Mouse (Mus musculus): Measurements from ENCODE around the gene F2rl2. TPM values are rescaled to one million over a fixed set of nuclear protein-coding genes. Genes with fewer than 3 reads are reported as not detected.

The F2rl2 gene
- 0.79 and 1.2 TPM in 2 replicates for polyA plus RNA-seq (2015; fragmentation: Nextera tagmentation; extraction: Ambion mirVana)

DNA sequence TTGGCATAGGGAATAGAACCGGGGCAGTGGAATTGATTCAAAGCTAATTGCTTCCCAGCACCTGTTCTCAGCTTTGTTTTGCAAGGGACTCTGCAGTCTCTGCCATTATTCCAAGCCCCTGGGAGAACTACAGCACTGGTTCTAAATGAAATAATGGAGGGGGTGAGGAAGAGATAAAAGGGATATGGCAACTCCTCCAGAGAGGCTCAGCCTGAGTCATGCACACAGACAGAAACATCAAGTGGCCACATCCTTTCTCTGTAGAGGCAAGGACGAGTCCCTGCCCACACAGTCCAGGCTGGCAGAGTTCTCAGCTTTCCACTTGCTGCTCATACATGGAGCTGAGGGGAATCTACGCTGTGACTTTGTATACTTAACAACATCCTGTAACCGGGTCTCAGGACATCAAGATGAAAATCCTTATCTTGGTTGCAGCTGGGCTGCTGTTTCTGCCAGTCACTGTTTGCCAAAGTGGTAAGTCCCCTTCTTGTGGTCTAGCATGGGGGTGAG, at the start of gene F2rl2:
Gene F2rl2 (plus strand): TSS at position 200 of the 510 bp plus-strand sequence.
- Histone ChIP-seq H3K27me3 (replicated peaks) (no peaks in the 10 kb centered on the region), H3K4me1 (peaks cover 18% of the 10 kb centered on the region), H3K9me3 (no peaks in the 10 kb centered on the region), H3K4me3 (no peak within 1 kb of the TSS), H3K9ac (no peak within 1 kb of the TSS), H3K36me3 (no peaks in the 10 kb centered on the region), H3K4me2 (no peak within 1 kb of the TSS), H3K27ac (replicated peaks) (no peak within 1 kb of the TSS)
- 43% methylated on average over 4 of the region's 4 CpGs for WGBS
- ATAC-seq (ENCODE audit: extremely low read depth, insufficient number of reproducible peaks, low FRiP score, low TSS enrichment): no peak

DNA sequence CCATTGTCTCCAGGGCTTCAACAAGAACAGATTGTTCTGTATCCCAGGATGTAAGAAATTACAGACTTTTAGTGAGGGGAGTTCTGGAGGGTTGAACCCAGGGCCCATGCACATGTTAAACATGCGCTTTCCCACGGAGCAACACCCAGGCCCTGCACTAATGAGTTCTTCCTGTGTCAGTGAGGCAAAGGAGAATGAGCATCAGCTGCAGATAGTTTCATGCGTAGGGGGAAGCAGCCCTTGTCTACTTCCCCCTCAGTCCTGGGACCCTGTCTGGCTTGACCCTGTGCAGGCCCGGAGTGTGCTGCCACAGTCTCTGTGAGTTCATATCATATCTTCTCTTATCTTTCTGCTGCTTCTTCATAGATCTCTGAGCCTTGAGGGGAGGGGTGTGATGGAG, 49.4 kb upstream of the F2rl2 start:
- no peaks in the 10 kb centered on the region for H3K27me3 ChIP-seq (replicated peaks)
- no peaks in the 10 kb centered on the region for H3K9me3 ChIP-seq
- no peak for ATAC-seq (ENCODE audit: extremely low read depth, insufficient number of reproducible peaks, low FRiP score, low TSS enrichment)
- H3K4me1 ChIP-seq: peaks cover 26% of the 10 kb centered on the region
- H3K4me2 ChIP-seq: no peak overlapping the region
- no peak overlapping the region for H3K9ac ChIP-seq
- H3K36me3 ChIP-seq: no peaks in the 10 kb centered on the region
- 47% methylated on average over 4 of the region's 4 CpGs for WGBS
- no peak overlapping the region for H3K4me3 ChIP-seq
- peak overlapping the region; percentile 43 for H3K27ac ChIP-seq (replicated peaks)

DNA sequence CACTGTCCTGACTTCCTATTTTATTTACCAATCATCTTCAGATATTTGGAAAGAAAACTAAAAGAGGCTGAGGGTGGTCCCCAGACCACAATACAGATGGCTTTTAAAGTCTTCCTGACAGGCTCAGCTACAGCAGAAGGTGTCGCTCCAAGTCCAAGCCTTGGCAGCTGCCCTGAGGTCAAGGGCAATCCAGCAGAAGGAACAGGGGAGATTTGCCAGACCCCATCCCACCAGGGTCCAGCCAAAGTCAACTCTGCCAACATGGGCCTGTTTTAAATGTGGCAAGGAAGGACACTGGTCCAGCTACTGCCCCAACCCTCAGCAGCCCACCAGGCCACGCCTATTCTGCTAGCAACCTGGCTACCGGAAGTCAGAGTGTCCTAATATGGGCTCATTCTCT, 46.7 kb upstream of the F2rl2 start:
- WGBS: 79% methylated on average over 3 of the region's 3 CpGs
- no peak overlapping the region for H3K27ac ChIP-seq (replicated peaks)
- no peaks in the 10 kb centered on the region for H3K36me3 ChIP-seq
- H3K4me1 ChIP-seq: peaks cover 14% of the 10 kb centered on the region
- ATAC-seq (ENCODE audit: extremely low read depth, insufficient number of reproducible peaks, low FRiP score, low TSS enrichment): no peak
- no peak overlapping the region for H3K4me2 ChIP-seq
- H3K9me3 ChIP-seq: no peaks in the 10 kb centered on the region
- H3K27me3 ChIP-seq (replicated peaks): no peaks in the 10 kb centered on the region
- H3K4me3 ChIP-seq: no peak overlapping the region
- no peak overlapping the region for H3K9ac ChIP-seq

DNA sequence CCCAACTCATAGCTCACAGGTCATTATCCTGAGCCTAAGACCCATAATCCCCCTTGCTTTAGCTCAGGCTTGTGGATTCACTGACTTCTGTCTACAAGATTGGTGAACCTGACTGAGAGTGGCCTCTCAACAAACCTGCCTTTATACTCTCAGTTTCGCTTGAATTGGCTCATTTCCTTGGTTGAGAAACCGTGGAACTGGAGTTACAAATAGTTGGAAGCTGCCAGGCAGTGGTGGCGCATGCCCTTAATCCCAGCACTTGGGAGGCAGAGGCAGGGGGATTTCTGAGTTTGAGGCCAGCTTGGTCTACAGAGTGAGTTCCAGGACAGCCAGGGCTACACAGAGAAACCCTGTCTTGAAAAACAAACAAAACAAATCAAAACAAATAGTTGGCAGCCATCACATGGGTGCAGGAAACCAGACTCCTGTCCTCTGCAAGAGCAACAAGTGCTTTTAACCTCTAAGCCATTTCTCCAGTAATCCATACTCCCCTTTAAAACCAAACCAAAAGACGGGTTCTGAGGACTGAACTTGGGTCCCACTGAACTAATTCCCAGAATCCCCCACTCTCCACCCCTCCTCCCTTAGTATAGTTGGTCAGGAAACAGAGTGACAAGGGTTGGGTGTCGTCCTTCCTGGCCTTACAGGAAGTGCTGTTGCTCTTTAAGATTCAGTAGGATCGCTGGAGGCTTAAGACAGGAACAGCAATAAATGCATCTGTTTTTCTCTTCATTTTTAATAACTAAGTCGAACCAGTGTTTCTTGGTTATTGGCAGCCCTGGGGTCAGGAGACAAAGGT, 44.6 kb upstream of the F2rl2 start:
- H3K4me1 ChIP-seq: peaks cover 30% of the 10 kb centered on the region
- no peak for ATAC-seq (ENCODE audit: extremely low read depth, insufficient number of reproducible peaks, low FRiP score, low TSS enrichment)
- H3K27ac ChIP-seq (replicated peaks): no peak overlapping the region
- no peak overlapping the region for H3K9ac ChIP-seq
- H3K4me2 ChIP-seq: no peak overlapping the region
- WGBS: 65% methylated on average over 7 of the region's 7 CpGs
- H3K36me3 ChIP-seq: no peaks in the 10 kb centered on the region
- H3K4me3 ChIP-seq: no peak overlapping the region
- no peaks in the 10 kb centered on the region for H3K27me3 ChIP-seq (replicated peaks)
- H3K9me3 ChIP-seq: no peaks in the 10 kb centered on the region

DNA sequence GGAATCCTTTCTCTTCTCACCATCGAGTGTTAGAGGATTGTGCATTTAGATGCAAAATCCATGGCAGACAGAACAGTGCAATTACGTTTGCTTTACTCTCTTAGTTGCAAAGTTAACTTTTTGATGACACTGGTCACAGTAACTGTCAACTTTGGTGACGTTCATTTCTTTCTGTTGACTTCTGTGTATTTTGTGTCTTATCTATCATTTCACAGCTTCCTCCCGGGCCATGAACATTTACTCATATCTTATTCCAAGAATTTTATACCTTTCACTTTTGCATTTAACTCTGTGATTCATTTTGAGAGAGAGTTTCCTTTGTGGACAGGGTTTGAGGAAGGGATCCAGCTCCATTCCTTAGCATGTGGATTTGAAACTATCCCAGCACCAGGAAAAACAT, 43.0 kb upstream of the F2rl2 start:
- H3K4me1 ChIP-seq: peaks cover 30% of the 10 kb centered on the region
- no peaks in the 10 kb centered on the region for H3K27me3 ChIP-seq (replicated peaks)
- no peak overlapping the region for H3K4me2 ChIP-seq
- WGBS: 68% methylated on average over 4 of the region's 4 CpGs
- no peak overlapping the region for H3K9ac ChIP-seq
- H3K27ac ChIP-seq (replicated peaks): no peak overlapping the region
- no peaks in the 10 kb centered on the region for H3K9me3 ChIP-seq
- H3K4me3 ChIP-seq: no peak overlapping the region
- no peak for ATAC-seq (ENCODE audit: extremely low read depth, insufficient number of reproducible peaks, low FRiP score, low TSS enrichment)
- no peaks in the 10 kb centered on the region for H3K36me3 ChIP-seq

DNA sequence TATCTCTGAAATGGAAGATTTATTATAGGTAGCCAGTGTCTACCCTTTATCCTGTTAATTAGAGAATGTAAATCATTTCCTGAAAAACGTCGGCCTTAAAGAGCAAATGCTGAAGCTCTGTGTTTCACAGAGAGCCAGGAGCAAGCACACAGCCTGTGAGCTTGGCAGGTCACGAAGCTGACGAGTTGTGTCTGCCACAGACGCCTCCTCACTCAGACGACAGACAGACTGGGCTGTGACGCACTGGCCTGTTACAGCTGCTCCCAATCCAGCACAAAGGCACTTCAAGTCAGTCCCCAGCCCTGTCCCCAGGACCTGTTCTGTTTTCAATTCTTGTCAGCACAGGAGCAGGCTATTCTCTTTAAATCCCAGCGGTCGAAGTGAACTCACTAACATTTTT, 41.4 kb upstream of the F2rl2 start:
- 20% methylated on average over 9 of the region's 9 CpGs for WGBS
- peak overlapping the region; percentile 39 for H3K4me2 ChIP-seq

DNA sequence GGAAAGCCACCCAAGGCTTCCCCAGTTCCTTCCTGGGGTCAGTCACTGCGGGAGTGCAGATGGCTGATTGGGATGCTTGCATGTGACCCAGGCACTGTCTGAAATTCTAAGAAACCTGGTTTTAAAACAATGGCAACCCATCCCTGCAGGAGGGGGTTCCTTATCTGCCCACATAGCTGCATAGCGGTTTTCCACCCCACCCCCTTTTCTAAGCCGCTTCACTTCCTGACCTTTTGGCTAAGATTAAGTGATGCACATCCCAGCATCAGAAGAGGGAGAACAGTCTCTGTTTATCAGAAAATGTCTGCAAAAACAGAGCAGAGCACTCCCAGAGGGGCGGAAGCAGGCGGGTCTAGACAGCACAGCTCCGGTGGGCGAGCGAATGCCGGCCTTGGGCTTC, 39.5 kb upstream of the F2rl2 start:
- Histone ChIP-seq H3K27me3 (replicated peaks) (no peaks in the 10 kb centered on the region), H3K36me3 (peaks cover 1% of the 10 kb centered on the region; the same call in 1 of the 2 replicates), H3K27ac (replicated peaks) (peak overlapping the region; percentile 74), H3K4me2 (peak overlapping the region; percentile 16; the same call in 1 of the 2 replicates), H3K9me3 (no peaks in the 10 kb centered on the region), H3K4me1 (peaks cover 42% of the 10 kb centered on the region), H3K9ac (0 out of 2 replicates have a peak overlapping the region, but pooled peaks have one; percentile 7), H3K4me3 (no peak overlapping the region)
- ATAC-seq (ENCODE audit: extremely low read depth, insufficient number of reproducible peaks, low FRiP score, low TSS enrichment): 0 out of 2 replicates have a peak, but pooled peaks have one; percentile 14
- WGBS: 25% methylated on average over 9 of the region's 9 CpGs

More for the DNA sequence above, 41.4 kb upstream of the F2rl2 start:
- no peak for ATAC-seq (ENCODE audit: extremely low read depth, insufficient number of reproducible peaks, low FRiP score, low TSS enrichment)
- Histone ChIP-seq H3K4me3 (no peak overlapping the region), H3K27ac (replicated peaks) (peak overlapping the region; percentile 71), H3K4me1 (peaks cover 42% of the 10 kb centered on the region), H3K27me3 (replicated peaks) (no peaks in the 10 kb centered on the region), H3K36me3 (no peaks in the 10 kb centered on the region), H3K9ac (peak overlapping the region; percentile 12), H3K9me3 (no peaks in the 10 kb centered on the region)

DNA sequence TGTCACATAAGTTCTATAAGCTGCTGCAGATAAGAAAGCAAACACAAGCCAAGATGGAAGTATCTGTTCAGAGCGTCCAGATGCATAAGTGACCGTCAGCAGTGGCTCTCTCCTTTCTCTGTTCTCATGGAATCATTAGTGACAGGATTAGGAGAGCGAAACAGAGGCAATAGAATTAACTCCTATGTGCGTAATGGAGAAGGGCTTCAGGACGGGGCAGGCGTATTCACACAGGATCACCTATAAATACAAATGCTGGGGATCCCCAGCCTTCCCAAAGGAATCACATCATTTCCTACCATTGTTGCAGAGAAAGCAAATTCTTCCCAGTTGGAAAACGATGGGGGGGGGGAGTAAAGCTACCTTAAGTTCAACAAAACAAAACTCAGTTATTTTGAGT, 37.2 kb upstream of the F2rl2 start:
- Histone ChIP-seq H3K9ac (no peak overlapping the region), H3K9me3 (no peaks in the 10 kb centered on the region), H3K4me1 (peaks cover 38% of the 10 kb centered on the region), H3K27me3 (replicated peaks) (no peaks in the 10 kb centered on the region), H3K27ac (replicated peaks) (peak overlapping the region; percentile 65), H3K4me3 (no peak overlapping the region), H3K36me3 (peaks cover 14% of the 10 kb centered on the region; the same call in 1 of the 2 replicates), H3K4me2 (no peak overlapping the region)
- WGBS: 55% methylated on average over 7 of the region's 7 CpGs
- ATAC-seq (ENCODE audit: extremely low read depth, insufficient number of reproducible peaks, low FRiP score, low TSS enrichment): no peak

DNA sequence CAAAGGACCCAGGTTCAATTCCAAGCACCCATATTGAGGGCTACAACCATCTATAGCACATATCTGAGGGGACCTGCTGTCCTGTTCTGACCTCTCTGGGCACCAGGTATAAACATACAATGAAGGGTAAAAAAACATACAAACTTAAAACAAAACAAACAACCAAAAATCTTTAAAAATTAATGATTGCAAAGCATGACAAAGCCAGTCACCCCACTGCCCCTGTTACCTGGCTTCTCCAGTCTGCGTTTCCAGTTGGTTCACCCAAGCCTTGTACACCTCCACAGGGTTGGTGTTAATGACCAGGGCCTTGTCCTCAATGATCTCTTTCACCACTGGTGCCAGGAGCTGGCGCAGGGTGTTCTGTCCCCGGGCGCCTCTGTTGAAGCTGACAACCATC, 32.8 kb upstream of the F2rl2 start:
- H3K4me1 ChIP-seq: peaks cover 11% of the 10 kb centered on the region
- peaks cover 23% of the 10 kb centered on the region; the same call in 1 of the 2 replicates for H3K36me3 ChIP-seq
- H3K9ac ChIP-seq: no peak overlapping the region
- no peak overlapping the region for H3K27ac ChIP-seq (replicated peaks)
- no peak for ATAC-seq (ENCODE audit: extremely low read depth, insufficient number of reproducible peaks, low FRiP score, low TSS enrichment)
- 94% methylated on average over 4 of the region's 4 CpGs for WGBS
- H3K27me3 ChIP-seq (replicated peaks): no peaks in the 10 kb centered on the region
- no peak overlapping the region for H3K4me2 ChIP-seq
- H3K4me3 ChIP-seq: no peak overlapping the region
- no peaks in the 10 kb centered on the region for H3K9me3 ChIP-seq

DNA sequence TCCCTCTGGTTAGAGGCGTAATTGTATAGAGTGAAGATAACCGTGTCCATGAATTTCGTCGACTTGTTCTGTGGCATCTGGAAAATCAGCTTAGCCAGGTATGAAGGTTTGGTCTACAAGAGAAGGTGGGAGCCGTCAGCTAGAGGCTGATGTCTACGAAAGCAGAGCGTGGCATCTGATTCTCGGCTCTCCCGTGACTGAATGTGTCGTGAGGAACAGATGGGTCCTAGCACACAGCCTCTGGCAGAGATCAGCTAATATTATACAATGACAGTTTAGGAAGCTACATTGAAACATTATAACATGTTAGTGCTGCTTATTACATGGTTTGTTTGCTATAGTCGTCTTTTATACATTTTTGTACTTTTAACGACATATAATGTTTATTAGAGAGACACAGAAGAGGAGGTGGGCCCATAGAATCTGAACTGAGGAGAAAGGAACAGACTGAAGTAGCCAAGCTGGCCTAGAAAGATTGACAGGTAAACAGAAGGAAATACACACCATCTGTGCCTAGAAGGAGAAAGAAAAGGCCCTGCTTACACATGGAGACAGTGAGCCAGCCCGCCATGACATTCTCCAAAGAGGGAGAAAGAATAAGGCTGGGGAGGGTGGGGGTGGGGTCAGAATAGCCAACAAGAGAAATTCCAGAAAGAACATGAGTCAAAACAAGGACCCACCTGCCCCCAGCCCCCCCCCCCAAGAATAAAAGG, 30.9 kb upstream of the F2rl2 start:
- H3K9me3 ChIP-seq: no peaks in the 10 kb centered on the region
- H3K36me3 ChIP-seq: peaks cover 29% of the 10 kb centered on the region
- no peak for ATAC-seq (ENCODE audit: extremely low read depth, insufficient number of reproducible peaks, low FRiP score, low TSS enrichment)
- H3K4me2 ChIP-seq: no peak overlapping the region
- H3K4me1 ChIP-seq: no peaks in the 10 kb centered on the region
- H3K4me3 ChIP-seq: no peak overlapping the region
- no peak overlapping the region for H3K9ac ChIP-seq
- H3K27me3 ChIP-seq (replicated peaks): no peaks in the 10 kb centered on the region
- no peak overlapping the region for H3K27ac ChIP-seq (replicated peaks)
- WGBS: 83% methylated on average over 13 of the region's 13 CpGs

DNA sequence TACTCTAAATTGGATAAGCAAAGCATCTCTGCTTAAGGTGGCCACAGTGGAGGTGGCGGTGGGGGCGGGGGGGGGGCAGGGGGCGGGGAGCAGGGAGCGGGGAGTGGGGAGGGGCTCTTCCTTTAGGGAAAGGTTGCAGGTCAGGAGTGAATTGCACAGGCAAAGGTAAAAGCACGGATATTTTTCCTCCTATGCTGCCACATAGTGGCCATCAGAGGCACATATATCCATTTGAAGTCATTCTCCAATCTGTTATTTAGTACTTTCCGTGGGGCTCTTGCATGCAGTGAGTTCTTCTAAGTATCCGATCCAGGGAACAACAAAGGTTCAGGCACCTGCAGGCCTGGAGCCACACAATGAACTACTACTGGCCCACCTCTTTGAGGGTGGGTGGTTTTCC, 29.4 kb upstream of the F2rl2 start:
- H3K4me2 ChIP-seq: peak overlapping the region; percentile 39; the same call in 1 of the 2 replicates
- H3K27me3 ChIP-seq (replicated peaks): no peaks in the 10 kb centered on the region
- no peak overlapping the region for H3K27ac ChIP-seq (replicated peaks)
- ATAC-seq (ENCODE audit: extremely low read depth, insufficient number of reproducible peaks, low FRiP score, low TSS enrichment): no peak
- peaks cover 11% of the 10 kb centered on the region for H3K4me1 ChIP-seq
- no peaks in the 10 kb centered on the region for H3K9me3 ChIP-seq
- WGBS: 12% methylated on average over 7 of the region's 7 CpGs
- H3K4me3 ChIP-seq: no peak overlapping the region
- H3K9ac ChIP-seq: no peak overlapping the region
- H3K36me3 ChIP-seq: peaks cover 27% of the 10 kb centered on the region

Measured in heart, embryonic 13.5 days (tissue).